In the genomic region with DNA sequence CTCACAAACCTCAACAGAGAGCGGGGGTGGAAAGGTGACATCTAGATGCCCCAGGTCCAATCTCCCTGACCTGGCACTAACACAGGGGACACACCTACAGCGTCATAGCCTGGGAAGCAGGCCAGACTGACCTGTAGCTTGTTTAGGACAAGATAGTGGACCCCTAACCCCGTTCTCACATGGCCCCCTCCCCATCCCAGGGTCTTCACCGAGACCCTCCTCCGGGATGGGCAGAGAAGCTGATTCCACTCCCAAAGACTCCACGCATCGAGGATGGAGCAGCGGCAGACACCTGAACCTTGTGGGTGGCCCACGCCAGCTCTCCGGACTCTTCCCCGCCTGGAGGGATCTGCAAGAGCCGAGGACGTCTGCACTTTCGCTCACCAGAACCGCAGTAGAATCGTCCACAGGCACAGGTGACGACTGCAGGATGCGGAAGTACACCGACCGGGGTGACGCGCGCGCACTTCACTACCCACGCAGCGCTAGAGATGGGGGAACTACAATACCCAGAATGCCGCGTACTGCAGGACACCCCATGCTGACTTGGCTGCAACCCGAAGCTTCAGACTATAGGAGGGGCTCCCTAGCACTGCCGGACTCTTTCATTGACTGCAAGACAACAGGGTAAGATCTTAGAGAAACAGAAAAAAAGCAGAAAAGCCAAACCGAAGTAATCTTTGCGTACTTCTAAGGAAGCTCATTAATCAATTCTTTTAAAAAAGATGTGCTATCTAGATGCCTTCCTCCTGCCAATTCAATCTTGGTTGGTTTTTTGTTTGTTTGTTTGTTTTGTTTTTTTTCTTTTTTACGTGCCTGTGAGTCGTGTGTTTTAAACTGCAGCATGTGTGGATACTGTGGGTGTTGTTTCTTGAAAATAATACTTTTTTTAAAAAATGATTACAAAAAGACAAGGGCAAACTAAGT, we compare ENCODE assay signal across 8 mouse cellular contexts. TPM values are rescaled to one million over a fixed set of nuclear protein-coding genes. Genes with fewer than 3 reads are reported as not detected.
DNase-seq lines count a peak whose midpoint lies in the region; ATAC-seq and TF ChIP-seq lines count a peak whose summit lies in the region.

TSS of gene Zfp169 (minus strand) at position 449 of the 927 bp plus-strand sequence.
TSS of gene A830005F24Rik (plus strand) at position 568 of the 927 bp plus-strand sequence.

- no peaks in the 10 kb centered on the region for H3K27me3 ChIP-seq in heart, embryonic 11.5 days (ENCODE audit: control insufficient read depth, insufficient read depth, low read length)
- no peaks in the 10 kb centered on the region for H3K27me3 ChIP-seq in kidney, embryonic 16.5 days (ENCODE audit: insufficient read depth, low read length)
- no peaks in the 10 kb centered on the region for H3K27me3 ChIP-seq in liver, adult 2 months (ENCODE audit: control insufficient read depth, insufficient read depth, low read length)
- H3K27me3 ChIP-seq in myocyte (ENCODE audit: control insufficient read depth, insufficient read depth, insufficient read length) = no peaks in the 10 kb centered on the region
- no peaks in the 10 kb centered on the region for H3K27me3 ChIP-seq in splenic B cell, adult 2 months (ENCODE audit: control insufficient read depth, insufficient read depth, low read length, poor library complexity, severe bottlenecking)

- no peak for TF ChIP-seq CTCF in bone marrow macrophage, adult 2 months (IDR thresholded peaks at IDR 0.05; ENCODE audit: low read depth, low read length)
- no peak for TF ChIP-seq CTCF in embryonic fibroblast, embryonic 13.5 days (IDR thresholded peaks at IDR 0.05; ENCODE audit: borderline replicate concordance, insufficient read depth, low read length)
- no peak for TF ChIP-seq CTCF in liver, adult 2 months (IDR thresholded peaks at IDR 0.05; ENCODE audit: low read depth, low read length)

- peak within 1 kb of the TSS; percentile 85 for H3K4me3 ChIP-seq in bone marrow macrophage, adult 2 months (ENCODE audit: insufficient read depth, low read length)
- peak within 1 kb of the TSS; percentile 66 for H3K4me3 ChIP-seq in embryonic fibroblast, embryonic 13.5 days (ENCODE audit: insufficient read depth, low read length)
- peak within 1 kb of the TSS; percentile 74 for H3K4me3 ChIP-seq in heart, embryonic 11.5 days (ENCODE audit: low read depth, low read length)
- peak within 1 kb of the TSS; percentile 90 for H3K4me3 ChIP-seq in kidney, embryonic 16.5 days (ENCODE audit: low read length)
- H3K4me3 ChIP-seq in liver, adult 2 months (ENCODE audit: insufficient read depth, low read depth, low read length) = peak within 1 kb of the TSS; percentile 71
- H3K4me3 ChIP-seq in myocyte = peak within 1 kb of the TSS; percentile 59

- peak within 1 kb of the TSS; percentile 11 for H3ac ChIP-seq in myocyte (ENCODE audit: control insufficient read depth, insufficient read length)

- 3% methylated on average over 34 of the region's 34 CpGs for WGBS in heart, embryonic 11.5 days (ENCODE audit: insufficient replicate concordance)
- 2% methylated on average over 34 of the region's 34 CpGs for WGBS in kidney, embryonic 16.5 days
- under 1% methylated on average over 34 of the region's 34 CpGs for WGBS in liver, adult 2 months

- H3K36me3 ChIP-seq in heart, embryonic 11.5 days (ENCODE audit: control insufficient read depth, insufficient read depth, low read length) = no peaks in the 10 kb centered on the region
- H3K36me3 ChIP-seq in kidney, embryonic 16.5 days (ENCODE audit: insufficient read depth, low read length) = no peaks in the 10 kb centered on the region
- H3K36me3 ChIP-seq in liver, adult 2 months (ENCODE audit: control insufficient read depth, insufficient read depth, low read length) = no peaks in the 10 kb centered on the region
- H3K36me3 ChIP-seq in myocyte (ENCODE audit: control insufficient read depth, insufficient read depth) = no peaks in the 10 kb centered on the region
- no peaks in the 10 kb centered on the region for H3K36me3 ChIP-seq in splenic B cell, adult 2 months (ENCODE audit: control insufficient read depth, insufficient read depth, low read length, poor library complexity, severe bottlenecking)

- TF ChIP-seq POLR2A in bone marrow macrophage, adult 2 months (IDR thresholded peaks at IDR 0.05; ENCODE audit: borderline replicate concordance, low read depth, low read length) = no peak
- TF ChIP-seq POLR2A in embryonic fibroblast, embryonic 13.5 days (IDR thresholded peaks at IDR 0.05; ENCODE audit: low read depth, low read length) = peak; percentile 87
- no peak for TF ChIP-seq POLR2A in liver, adult 2 months (IDR thresholded peaks at IDR 0.05; ENCODE audit: extremely low read depth, insufficient read depth, low read length)
- peak; percentile 78 for TF ChIP-seq POLR2A in myocyte (IDR thresholded peaks at IDR 0.05; ENCODE audit: insufficient read length, low read depth)

- H3K9ac ChIP-seq in heart, embryonic 11.5 days (ENCODE audit: low read depth, low read length) = peak within 1 kb of the TSS; percentile 89
- H3K9ac ChIP-seq in kidney, embryonic 16.5 days (replicated peaks; ENCODE audit: low read length) = peak within 1 kb of the TSS; percentile 88
- peak within 1 kb of the TSS; percentile 62 for H3K9ac ChIP-seq in liver, adult 2 months (ENCODE audit: low read depth, low read length)

- H3K4me2 ChIP-seq in heart, embryonic 11.5 days = peak within 1 kb of the TSS; percentile 93
- peak within 1 kb of the TSS; percentile 77 for H3K4me2 ChIP-seq in kidney, embryonic 16.5 days (replicated peaks; ENCODE audit: low read depth, low read length)
- peak within 1 kb of the TSS; percentile 85 for H3K4me2 ChIP-seq in myocyte (ENCODE audit: low read depth)

- H3K79me2 ChIP-seq in liver, adult 2 months (ENCODE audit: control insufficient read depth, insufficient read depth, low read length) = no peaks in the 10 kb centered on the region; the same call in 1 of the 2 replicates
- H3K79me2 ChIP-seq in myocyte (ENCODE audit: control insufficient read depth, insufficient read depth) = no peaks in the 10 kb centered on the region

- peaks cover 8% of the 10 kb centered on the region for H3K4me1 ChIP-seq in bone marrow macrophage, adult 2 months (ENCODE audit: control insufficient read depth, insufficient read depth, low read length)
- no peaks in the 10 kb centered on the region for H3K4me1 ChIP-seq in embryonic fibroblast, embryonic 13.5 days (ENCODE audit: control insufficient read depth, insufficient read depth, low read length)
- H3K4me1 ChIP-seq in heart, embryonic 11.5 days (ENCODE audit: control insufficient read depth, insufficient read depth, low read length) = peaks cover 3% of the 10 kb centered on the region
- peaks cover 5% of the 10 kb centered on the region for H3K4me1 ChIP-seq in kidney, embryonic 16.5 days (ENCODE audit: insufficient read depth, low read length)
- peaks cover 5% of the 10 kb centered on the region for H3K4me1 ChIP-seq in liver, adult 2 months (ENCODE audit: control insufficient read depth, insufficient read depth, low read length)

- no peaks in the 10 kb centered on the region for H3K9me3 ChIP-seq in heart, embryonic 11.5 days (replicated peaks; ENCODE audit: control insufficient read depth, low read length)
- no peaks in the 10 kb centered on the region for H3K9me3 ChIP-seq in kidney, embryonic 16.5 days (ENCODE audit: low read length)

- DNase-seq in B cell, adult 2 months = peak; percentile 92 to 93
- DNase-seq in liver, adult 2 months (ENCODE audit: extremely low read depth, low read depth, low spot score) = peak; percentile 78
- peak; percentile 95 for DNase-seq in splenic B cell, adult 2 months (ENCODE audit: low read depth, low spot score)

- ATAC-seq in heart, embryonic 11.5 days (replicated peaks; ENCODE audit: insufficient number of reproducible peaks, low FRiP score, low TSS enrichment) = peak; percentile 97
- ATAC-seq in kidney, embryonic 16.5 days (ENCODE audit: low FRiP score, low TSS enrichment) = peak; percentile 100

- no peak within 1 kb of the TSS for H3K27ac ChIP-seq in bone marrow macrophage, adult 2 months (ENCODE audit: insufficient read depth, low read depth, low read length)
- H3K27ac ChIP-seq in embryonic fibroblast, embryonic 13.5 days (ENCODE audit: insufficient read depth, low read length) = no peak within 1 kb of the TSS
- H3K27ac ChIP-seq in heart, embryonic 11.5 days (ENCODE audit: low read depth, low read length) = peak within 1 kb of the TSS; percentile 43; the same call in 1 of the 2 replicates
- H3K27ac ChIP-seq in kidney, embryonic 16.5 days (ENCODE audit: low read length) = no peak within 1 kb of the TSS
- H3K27ac ChIP-seq in liver, adult 2 months (replicated peaks; ENCODE audit: insufficient read depth, low read depth, low read length) = peak within 1 kb of the TSS; percentile 9

TF ChIP-seq in myocyte, 11 proteins besides CTCF, POLR2A, EP300 and RAD21:
- TF ChIP-seq CEBPB (IDR thresholded peaks at IDR 0.05; ENCODE audit: insufficient read depth, poor library complexity, severe bottlenecking) = no peak
- no peak for TF ChIP-seq REST (IDR thresholded peaks at IDR 0.05; ENCODE audit: insufficient read depth, insufficient read length)
- TF ChIP-seq MYOD1 (IDR thresholded peaks at IDR 0.05; ENCODE audit: control insufficient read depth in 1 of 3, insufficient read length in 2 of 3, low read depth in 2 of 3) = peak in 1 of 3 experiments; percentile 53
- TF ChIP-seq POLR2AphosphoS2 (IDR thresholded peaks at IDR 0.05; ENCODE audit: insufficient read length, low read depth) = peak; percentile 82
- peak in 1 of 3 experiments; percentile 25 for TF ChIP-seq MYOG (IDR thresholded peaks at IDR 0.05; ENCODE audit: control insufficient read depth in 1 of 3, insufficient read depth in 1 of 3, insufficient read length in 2 of 3, low read depth in 2 of 3)
TF ChIP-seq in myocyte: peak in this region for 3.

RNA-seq across cellular contexts. Expression of gene Zfp169, which starts in this region (rescaled TPM):
- polyA plus RNA-seq in bone marrow macrophage, adult 2 months (2012; ENCODE audit: insufficient read depth, insufficient read length, missing spikeins) = 10.8 and 11.0 TPM in 2 replicates
- polyA plus RNA-seq in embryonic fibroblast, embryonic 13.5 days (2011; ENCODE audit: insufficient read length, low read depth, missing spikeins) = 6.6 and 9.3 TPM in 2 replicates
- polyA plus RNA-seq in heart, embryonic 11.5 days (2014; fragmentation: Nextera tagmentation; extraction: Ambion mirVana) = 4.3 and 5.2 TPM in 2 replicates
- polyA plus RNA-seq in kidney, embryonic 16.5 days (2015; fragmentation: Nextera tagmentation; extraction: Ambion mirVana) = 4.1 and 4.2 TPM in 2 replicates
- total RNA-seq in liver, adult 2 months (2014; rRNA removed) = 5.8 and 7.6 TPM in 2 replicates
- 3.0 and 3.1 TPM in 2 replicates for polyA plus RNA-seq in liver, adult 2 months (2012; rRNA removed)
- 1.6 TPM for polyA plus RNA-seq in myocyte (2012; fragmentation: generic; extraction: Trizol)

RNA-seq across cellular contexts. Expression of gene A830005F24Rik, which starts in this region (rescaled TPM):
- not detected in 2 replicates for polyA plus RNA-seq in bone marrow macrophage, adult 2 months (2012; ENCODE audit: insufficient read depth, insufficient read length, missing spikeins)
- 1.7 and 1.8 TPM in 2 replicates for polyA plus RNA-seq in embryonic fibroblast, embryonic 13.5 days (2011; ENCODE audit: insufficient read length, low read depth, missing spikeins)
- 0.34 and 2.2 TPM in 2 replicates for polyA plus RNA-seq in heart, embryonic 11.5 days (2014; fragmentation: Nextera tagmentation; extraction: Ambion mirVana)
- polyA plus RNA-seq in kidney, embryonic 16.5 days (2015; fragmentation: Nextera tagmentation; extraction: Ambion mirVana) = 0.76 and 1.8 TPM in 2 replicates
- not detected in 2 replicates for total RNA-seq in liver, adult 2 months (2014; rRNA removed)
- not detected in 2 replicates for polyA plus RNA-seq in liver, adult 2 months (2012; rRNA removed)
- 0.49 TPM for polyA plus RNA-seq in myocyte (2012; fragmentation: generic; extraction: Trizol)

Comparison
In these comparisons a context has a peak if more than half of its experiments do, and no peak if none do; other contexts are left out.
1. H3K27ac ChIP-seq: peak in heart, embryonic 11.5 days (single experiment) and liver, adult 2 months (single experiment); none in bone marrow macrophage, adult 2 months (single experiment), embryonic fibroblast, embryonic 13.5 days (single experiment) and kidney, embryonic 16.5 days (single experiment).
2. POLR2A ChIP-seq: peak in embryonic fibroblast, embryonic 13.5 days (single experiment) and myocyte (single experiment); none in bone marrow macrophage, adult 2 months (single experiment) and liver, adult 2 months (single experiment).
3. Peak in every context shown above with its lines, with median percentiles within 50 percentile points of each other: DNase-seq, H3K4me3 ChIP-seq, H3K4me2 ChIP-seq and H3K9ac ChIP-seq.